Mouse (Mus musculus) heart, adult 11 months (tissue): ENCODE measurements at regions not wholly inside any gene's neighbourhood (a gene's known extent, or its start where the extent isn't known, plus 50 kb on each side); places are given as distances from the start of the nearest gene placed in this dataset.

ENCODE experiments used
- DNase-seq: peaks from one replicate; pipeline ENCODE4 v3.0.0; 2022

GRCm38 (mm10) chr6:59968701-59969100 is 542.6 kb upstream of the Gprin3 start:
- DNase-seq: no peak

GRCm38 (mm10) chr6:59968222-59968621 is 542.1 kb upstream of the Gprin3 start:
- DNase-seq: peak; percentile 66

GRCm38 (mm10) chr6:59935046-59935445 is 509.0 kb upstream of the Gprin3 start:
- no peak for DNase-seq

- no peak for DNase-seq
Observed at GRCm38 (mm10) chr6:59899808-59900207, 473.7 kb upstream of the Gprin3 start.
